Mouse (Mus musculus) thymus, adult 2 months (tissue): ENCODE measurements at regions not wholly inside any gene's neighbourhood (a gene's known extent, or its start where the extent isn't known, plus 50 kb on each side); places are given as distances from the start of the nearest gene placed in this dataset.

Experiments
- CTCF ChIP-seq: fragments of 200-500 bp; IDR thresholded peaks from 2 replicates; pipeline ENCODE4 v1.5.1; 2012; ENCODE audit warnings: mild to moderate bottlenecking, control low read depth, low read length, moderate library complexity, borderline replicate concordance; ENCODE audit not compliant: control insufficient read depth, poor library complexity, insufficient read depth; ENCODE audit errors: extremely low read depth
- POLR2A ChIP-seq: fragments of 200-500 bp; IDR thresholded peaks from 2 replicates; pipeline ENCODE4 v1.6.1; 2012; ENCODE audit warnings: mild to moderate bottlenecking, low read length, control low read depth, moderate library complexity; ENCODE audit not compliant: control insufficient read depth, poor library complexity, insufficient read depth; ENCODE audit errors: extremely low read depth

DNA sequence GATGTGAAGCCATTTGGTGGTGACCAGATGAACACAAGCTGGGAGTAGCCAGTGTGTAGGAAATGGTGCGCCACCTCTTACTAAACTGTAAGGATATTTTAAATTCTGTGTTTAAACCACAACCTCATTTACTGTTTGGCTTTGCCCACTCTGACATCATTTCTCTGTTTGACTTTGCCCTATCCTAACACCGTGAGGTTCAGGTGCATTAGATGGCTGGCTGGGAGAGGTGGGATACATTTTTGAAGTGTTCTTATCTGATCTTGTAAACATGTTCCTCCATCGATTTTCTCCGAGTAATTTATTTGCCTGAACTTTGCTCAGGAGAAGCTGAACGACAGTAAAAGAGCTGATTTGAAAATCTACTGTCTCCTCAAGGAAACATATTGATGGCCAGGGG lies 472.1 kb downstream of the Cdh26 start:
- TF ChIP-seq CTCF: no peak
- no peak for TF ChIP-seq POLR2A
